Mouse (Mus musculus) lung, postnatal 0 days (tissue): ENCODE results near the gene C8g. TPM values are rescaled to one million over a fixed set of nuclear protein-coding genes. Genes with fewer than 3 reads are reported as not detected.
A peak's percentile ranks its signal among the peaks of the same experiment; 100 is the strongest.

Experiments
- ATAC-seq: fragments of 200-750 bp; cut with Nextera tagmentation; 2 replicates; pipeline ENCODE4 v1.8.0; 2017; ENCODE audit warnings: moderate library complexity
- DNase-seq: peaks from one replicate; pipeline ENCODE4 v3.0.0-alpha.2; 2016; ENCODE audit warnings: low spot score
- H3K27ac ChIP-seq: fragments of 300-500 bp; sonication (generic); 2 replicates; pipeline ENCODE4 v1.5.1; 2014; ENCODE audit warnings: antibody characterized with exemption, mild to moderate bottlenecking, low read length, mixed read lengths
- H3K27me3 ChIP-seq: fragments of 300-500 bp; sonication (generic); replicated peaks from 2 replicates; pipeline ENCODE4 v1.6.1; 2014; ENCODE audit warnings: low read length, mixed read lengths; ENCODE audit not compliant: insufficient read depth
- H3K36me3 ChIP-seq: fragments of 300-500 bp; sonication (generic); 2 replicates; pipeline ENCODE4 v1.6.1; 2014; ENCODE audit warnings: low read length, mixed read lengths; ENCODE audit not compliant: insufficient read depth
- H3K4me1 ChIP-seq: fragments of 300-500 bp; sonication (generic); 2 replicates; pipeline ENCODE4 v1.6.1; 2014; ENCODE audit warnings: antibody characterized with exemption, low read depth, low read length, mixed read lengths; ENCODE audit not compliant: insufficient read depth
- H3K4me2 ChIP-seq: fragments of 300-500 bp; sonication (generic); replicated peaks from 2 replicates; pipeline ENCODE4 v1.6.1; 2014; ENCODE audit warnings: low read depth, mild to moderate bottlenecking, low read length, moderate library complexity, mixed read lengths
- H3K4me3 ChIP-seq: fragments of 300-500 bp; sonication (generic); 2 replicates; pipeline ENCODE4 v1.5.1; 2014; ENCODE audit warnings: low read depth, low read length
- H3K9ac ChIP-seq: fragments of 300-500 bp; sonication (generic); replicated peaks from 2 replicates; pipeline ENCODE4 v1.6.1; 2014; ENCODE audit warnings: low read depth, mild to moderate bottlenecking
- H3K9me3 ChIP-seq: fragments of 300-500 bp; sonication (generic); 2 replicates; pipeline ENCODE4 v1.6.1; 2016; ENCODE audit warnings: low read length, mixed read lengths
- CTCF ChIP-seq: IDR thresholded peaks from 2 replicates; pipeline ENCODE4 v1.5.1; 2016; ENCODE audit warnings: antibody characterized with exemption, mild to moderate bottlenecking
- EP300 ChIP-seq: IDR thresholded peaks from 2 replicates; pipeline ENCODE4 v1.6.1; 2016; ENCODE audit warnings: antibody characterized with exemption, mild to moderate bottlenecking, control low read depth
- WGBS: fragments of 180-500 bp; shearing (Covaris S2); extraction: QIAGEN DNeasy Blood & Tissue Kit; methylation state at CpG from one replicate; pipeline ENCODE4 v1.1.7; 2014; 5-methylcytosine and 5-hydroxymethylcytosine counted together
- polyA plus RNA-seq: library from polyadenylated mRNA; unstranded; fragments of >200 nt; fragmentation: Nextera tagmentation; extraction: Ambion mirVana; gene quantifications from 2 replicates; pipeline ENCODE4 v1.2.1, GENCODE M21; 2015

The C8g gene
- polyA plus RNA-seq, 1 experiment from 2014 or later: 3.2 TPM

DNA sequence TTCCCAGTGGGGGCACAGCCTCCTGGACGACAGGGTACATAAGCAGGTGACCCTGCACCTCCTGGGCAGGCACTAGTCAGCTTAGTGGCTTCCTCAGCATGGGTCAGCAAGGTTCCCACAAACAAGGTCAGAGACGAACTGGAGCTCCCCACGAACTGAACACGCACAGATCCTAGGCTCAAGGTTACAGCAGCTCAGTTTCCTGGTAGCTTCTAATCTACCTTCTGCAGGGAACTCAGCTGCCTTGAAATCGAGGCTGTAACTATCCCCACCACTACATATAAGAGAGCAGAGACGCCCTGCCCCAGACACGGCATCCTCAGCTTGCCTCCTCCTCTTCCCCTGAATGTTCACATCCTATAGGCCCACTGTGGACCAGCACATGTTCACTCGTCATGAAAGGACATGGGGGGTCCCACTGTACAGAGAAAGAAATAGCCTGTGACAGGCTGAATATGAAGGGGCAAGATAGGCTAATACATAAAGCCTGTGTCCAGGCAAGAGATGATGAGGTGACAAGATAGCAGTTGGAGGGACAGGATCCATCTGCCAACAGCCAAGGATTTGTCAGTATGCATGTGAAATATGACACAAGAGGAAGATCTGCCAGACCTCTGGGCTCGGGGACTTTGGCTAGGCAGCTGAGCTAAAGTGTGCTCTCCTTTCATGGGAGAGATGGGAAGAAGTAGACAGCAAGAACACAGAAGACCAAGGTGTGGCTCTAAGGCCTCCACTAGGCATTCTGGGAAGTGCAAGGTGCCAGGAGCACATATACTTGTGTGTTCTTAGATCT is 25.2 kb upstream of the C8g start:
- Histone ChIP-seq H3K4me3 (no peak overlapping the region), H3K9ac (no peak overlapping the region), H3K27ac (no peak overlapping the region), H3K9me3 (no peaks in the 10 kb centered on the region), H3K4me1 (no peaks in the 10 kb centered on the region), H3K36me3 (peaks cover 44% of the 10 kb centered on the region), H3K4me2 (no peak overlapping the region), H3K27me3 (no peaks in the 10 kb centered on the region)
- DNase-seq: no peak
- no peak for TF ChIP-seq EP300
- WGBS: 82% methylated on average over 9 of the region's 9 CpGs
- ATAC-seq: no peak

DNA sequence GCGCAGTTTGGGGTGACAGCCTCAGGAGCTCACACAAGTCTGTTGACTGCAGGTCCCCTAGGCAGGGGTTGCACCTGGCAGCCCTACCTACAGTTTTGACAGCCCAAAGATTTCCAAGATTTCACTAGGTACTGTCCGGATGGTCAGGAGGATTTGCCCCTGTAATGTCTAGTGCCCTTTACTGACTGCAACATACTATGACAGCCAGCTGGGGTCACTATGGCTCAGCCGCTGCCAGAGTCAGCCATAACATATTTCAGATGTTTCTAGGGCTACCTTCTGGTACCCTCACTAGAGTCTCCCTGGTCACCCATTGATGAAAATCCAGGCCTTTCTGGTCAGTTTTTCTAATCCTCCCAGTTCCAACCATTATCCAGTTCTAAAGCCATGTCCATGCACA is 8.4 kb upstream of the C8g start:
- no peak for DNase-seq
- no peaks in the 10 kb centered on the region for H3K27me3 ChIP-seq
- WGBS: 63% methylated on average over 3 of the region's 3 CpGs

DNA sequence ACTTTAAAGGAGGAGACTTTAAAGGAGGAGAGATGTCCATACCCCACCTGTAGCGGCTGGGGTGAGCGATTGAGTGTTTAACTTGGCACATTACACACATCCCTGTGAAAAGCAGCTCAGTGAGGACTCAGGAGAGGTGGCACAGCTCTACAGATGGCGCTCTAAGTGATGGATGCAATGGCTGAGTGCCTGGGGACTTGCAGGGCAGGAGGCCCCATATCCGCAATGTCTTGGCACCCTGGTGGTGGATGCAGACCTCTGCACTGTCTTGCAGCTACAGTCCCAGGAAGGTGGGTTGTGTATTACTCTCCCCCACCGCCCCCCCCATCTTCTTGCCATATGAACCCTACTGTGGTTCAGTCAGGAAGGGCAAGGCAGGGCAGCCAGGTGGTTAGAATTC is 5.4 kb upstream of the C8g start:
- DNase-seq: peak; percentile 61
- TF ChIP-seq CTCF (peak; percentile 65), EP300 (no peak)
- ATAC-seq: peak; percentile 73
- no peak overlapping the region for H3K4me3 ChIP-seq
- no peaks in the 10 kb centered on the region for H3K27me3 ChIP-seq
- H3K36me3 ChIP-seq: no peaks in the 10 kb centered on the region
- no peaks in the 10 kb centered on the region; the same call in 1 of the 2 replicates for H3K4me1 ChIP-seq
- H3K9ac ChIP-seq: no peak overlapping the region
- no peak overlapping the region for H3K4me2 ChIP-seq
- H3K9me3 ChIP-seq: no peaks in the 10 kb centered on the region
- no peak overlapping the region for H3K27ac ChIP-seq
- WGBS: 35% methylated on average over 5 of the region's 5 CpGs

More for the DNA sequence above, 8.4 kb upstream of the C8g start:
- TF ChIP-seq CTCF: peak; percentile 58
- TF ChIP-seq EP300: no peak
- H3K4me2 ChIP-seq: no peak overlapping the region
- H3K9ac ChIP-seq: no peak overlapping the region
- H3K4me1 ChIP-seq: no peaks in the 10 kb centered on the region
- H3K9me3 ChIP-seq: no peaks in the 10 kb centered on the region
- ATAC-seq: no peak
- no peaks in the 10 kb centered on the region for H3K36me3 ChIP-seq
- H3K4me3 ChIP-seq: no peak overlapping the region
- H3K27ac ChIP-seq: no peak overlapping the region

DNA sequence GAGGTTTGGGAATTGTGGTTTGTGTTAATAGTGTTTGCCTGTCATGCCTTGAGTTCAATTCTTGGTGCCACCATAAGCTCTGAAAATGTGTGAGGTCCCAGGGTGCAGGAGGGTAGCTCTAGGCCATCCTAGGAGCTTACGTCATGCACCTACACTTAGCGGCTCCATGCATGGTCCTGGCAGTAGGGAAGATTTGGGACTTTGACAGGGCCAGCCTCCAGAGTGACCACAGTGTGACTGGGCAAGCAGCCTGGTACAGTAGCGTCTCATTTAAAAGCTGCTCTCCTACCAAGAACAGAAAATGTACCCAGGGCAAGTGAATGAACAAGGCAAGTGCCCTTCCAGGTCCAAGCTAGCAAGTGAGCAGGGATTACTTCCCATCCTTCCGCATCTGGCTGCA is 4.3 kb upstream of the C8g start:
- no peak for TF ChIP-seq CTCF
- Histone ChIP-seq H3K27me3 (no peaks in the 10 kb centered on the region), H3K9ac (no peak overlapping the region), H3K27ac (no peak overlapping the region), H3K9me3 (no peaks in the 10 kb centered on the region), H3K36me3 (no peaks in the 10 kb centered on the region), H3K4me2 (no peak overlapping the region), H3K4me3 (no peak overlapping the region), H3K4me1 (peaks cover 7% of the 10 kb centered on the region; the same call in 1 of the 2 replicates)
- no peak for DNase-seq
- ATAC-seq: no peak
- WGBS: 93% methylated on average over 4 of the region's 4 CpGs

DNA sequence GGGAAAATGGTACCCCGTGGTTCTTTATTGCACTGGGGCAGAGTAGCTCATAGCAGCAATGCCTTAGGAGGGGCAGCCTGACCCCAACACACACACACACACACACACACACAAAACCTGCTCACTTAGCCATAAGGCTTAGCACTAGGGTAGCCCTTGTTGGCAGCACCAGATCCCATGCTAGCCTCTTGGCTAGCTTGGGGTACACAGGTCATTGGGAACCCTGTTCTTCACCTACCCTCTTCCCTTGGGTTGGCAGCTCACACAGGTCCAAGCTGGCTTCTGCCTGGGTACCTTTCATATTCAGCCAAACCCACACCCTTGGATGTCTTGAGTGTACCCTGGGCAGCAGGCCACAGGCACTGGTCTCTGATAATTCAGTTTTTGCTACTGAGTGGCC is 3.5 kb upstream of the C8g start:
- no peak for TF ChIP-seq CTCF
- no peak for TF ChIP-seq EP300
- Histone ChIP-seq H3K4me1 (peaks cover 10% of the 10 kb centered on the region; the same call in 1 of the 2 replicates), H3K27ac (no peak overlapping the region), H3K4me2 (no peak overlapping the region), H3K36me3 (no peaks in the 10 kb centered on the region), H3K9ac (no peak overlapping the region), H3K9me3 (no peaks in the 10 kb centered on the region), H3K4me3 (no peak overlapping the region), H3K27me3 (no peaks in the 10 kb centered on the region)
- DNase-seq (no peak), ATAC-seq (no peak)
- WGBS: 80% methylated on average over 1 of the region's 1 CpGs

DNA sequence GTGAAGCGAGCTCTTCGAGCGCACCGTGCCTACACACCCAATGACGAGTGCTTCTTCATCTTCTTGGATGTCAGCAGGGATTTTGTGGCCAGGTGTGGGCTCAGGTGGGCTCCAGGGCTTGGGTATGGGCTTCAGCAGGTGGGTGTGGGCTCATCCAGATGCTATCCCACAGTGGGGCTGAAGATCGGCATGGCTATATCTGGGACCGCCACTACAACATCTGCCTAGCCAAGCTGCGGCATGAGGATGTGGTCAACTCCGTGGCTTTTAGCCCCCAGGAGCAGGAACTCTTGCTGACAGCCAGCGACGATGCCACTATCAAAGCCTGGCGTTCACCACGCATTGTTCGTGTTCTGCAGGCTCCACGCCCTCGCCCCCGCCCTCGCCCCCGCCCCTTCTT is 3.0 kb upstream of the C8g start:
- WGBS: 94% methylated on average over 19 of the region's 19 CpGs
- Histone ChIP-seq H3K4me2 (no peak overlapping the region), H3K9ac (no peak overlapping the region)

More for the DNA sequence above, 3.0 kb upstream of the C8g start:
- ATAC-seq: no peak
- no peaks in the 10 kb centered on the region for H3K27me3 ChIP-seq
- no peaks in the 10 kb centered on the region for H3K36me3 ChIP-seq
- no peak for TF ChIP-seq CTCF
- TF ChIP-seq EP300: no peak
- DNase-seq: no peak
- no peak overlapping the region for H3K4me3 ChIP-seq
- H3K4me1 ChIP-seq: peaks cover 12% of the 10 kb centered on the region; the same call in 1 of the 2 replicates
- H3K9me3 ChIP-seq: no peaks in the 10 kb centered on the region
- no peak overlapping the region for H3K27ac ChIP-seq
